ENCODE assay signal across 2 mouse cellular contexts in genomic region chr11:59159099-59159498, GRCm38 (mm10).
A peak's percentile ranks its signal among the peaks of the same experiment; 100 is the strongest.
TF ChIP-seq lines count a peak whose summit lies in the region.

No protein-coding gene starts in this region.

TF ChIP-seq in CH12.LX, 34 proteins besides CTCF, POLR2A, EP300 and RAD21:
- 0 out of 2 replicates have a peak, but pooled peaks have one; percentile 24 for TF ChIP-seq MAFK (IDR thresholded peaks at IDR 0.05; ENCODE audit: insufficient replicate concordance, low read length)
- TF ChIP-seq HCFC1 (IDR thresholded peaks at IDR 0.05; ENCODE audit: low read depth, low read length), result 0 out of 2 replicates have a peak, but pooled peaks have one; percentile 16
- peak; percentile 12; the same call in 1 of the 2 replicates for TF ChIP-seq NRF1 (IDR thresholded peaks at IDR 0.05; ENCODE audit: low read depth, low read length)
- peak; percentile 50; the same call in 1 of the 2 replicates for TF ChIP-seq NELFE (IDR thresholded peaks at IDR 0.05; ENCODE audit: low read depth, low read length)
- TF ChIP-seq MAX (IDR thresholded peaks at IDR 0.05; ENCODE audit: low read length), result peak; percentile 80
- 0 out of 2 replicates have a peak, but pooled peaks have one; percentile 25 for TF ChIP-seq TBP (conservative IDR thresholded peaks at IDR 0.05; ENCODE audit: low read depth, low read length)
- TF ChIP-seq SIN3A (IDR thresholded peaks at IDR 0.05; ENCODE audit: low read length), result peak; percentile 61; the same call in 1 of the 2 replicates
- TF ChIP-seq UBTF (IDR thresholded peaks at IDR 0.05; ENCODE audit: low read depth, low read length), result peak; percentile 81; the same call in 1 of the 2 replicates
- peak; percentile 37; the same call in 1 of the 2 replicates for TF ChIP-seq ELF1 (IDR thresholded peaks at IDR 0.05; ENCODE audit: low read depth, low read length)
- no peak for TF ChIP-seq PAX5 (IDR thresholded peaks at IDR 0.05; ENCODE audit: low read length)
- peak; percentile 61 for TF ChIP-seq BHLHE40 (IDR thresholded peaks at IDR 0.05; ENCODE audit: low read depth, low read length)
- TF ChIP-seq MAZ (IDR thresholded peaks at IDR 0.05; ENCODE audit: low read depth, low read length), result peak; percentile 48; the same call in 1 of the 2 replicates
- TF ChIP-seq ZNF384 (IDR thresholded peaks at IDR 0.05; ENCODE audit: low read depth, low read length), result no peak
- TF ChIP-seq TCF12 (IDR thresholded peaks at IDR 0.05; ENCODE audit: low read depth, low read length), result peak; percentile 54; the same call in 1 of the 2 replicates
- peak; percentile 78 for TF ChIP-seq MXI1 (IDR thresholded peaks at IDR 0.05; ENCODE audit: low read depth, low read length)
- no peak for TF ChIP-seq CHD1 (IDR thresholded peaks at IDR 0.05; ENCODE audit: low read depth, low read length)
- peak; percentile 52 for TF ChIP-seq ETS1 (conservative IDR thresholded peaks at IDR 0.05; ENCODE audit: low read depth, low read length)
- TF ChIP-seq IRF4 (IDR thresholded peaks at IDR 0.05; ENCODE audit: low read depth, low read length), result peak; percentile 65; the same call in 1 of the 2 replicates
- TF ChIP-seq JUND (conservative IDR thresholded peaks at IDR 0.05; ENCODE audit: low read depth, low read length), result no peak
- peak; percentile 63; the same call in 1 of the 2 replicates for TF ChIP-seq MYC (IDR thresholded peaks at IDR 0.05; ENCODE audit: low read depth, low read length)
- TF ChIP-seq ZC3H11A (IDR thresholded peaks at IDR 0.05; ENCODE audit: low read depth, low read length), result no peak
- TF ChIP-seq MEF2A (IDR thresholded peaks at IDR 0.05; ENCODE audit: borderline replicate concordance, low read depth, low read length), result peak; percentile 71
TF ChIP-seq in CH12.LX: peak in this region for 17.

TF ChIP-seq in ES-E14, 5 proteins besides CTCF, POLR2A, EP300 and RAD21:
- TF ChIP-seq MAFK (IDR thresholded peaks at IDR 0.05; ENCODE audit: insufficient read depth, low read depth, low read length) (no peak), ZC3H11A (IDR thresholded peaks at IDR 0.05; ENCODE audit: borderline replicate concordance, low read depth, low read length) (no peak), CHD2 (IDR thresholded peaks at IDR 0.05; ENCODE audit: low read depth, low read length) (no peak)
